Comparison of ENCODE assay signal across 12 mouse cellular contexts in the genomic region with DNA sequence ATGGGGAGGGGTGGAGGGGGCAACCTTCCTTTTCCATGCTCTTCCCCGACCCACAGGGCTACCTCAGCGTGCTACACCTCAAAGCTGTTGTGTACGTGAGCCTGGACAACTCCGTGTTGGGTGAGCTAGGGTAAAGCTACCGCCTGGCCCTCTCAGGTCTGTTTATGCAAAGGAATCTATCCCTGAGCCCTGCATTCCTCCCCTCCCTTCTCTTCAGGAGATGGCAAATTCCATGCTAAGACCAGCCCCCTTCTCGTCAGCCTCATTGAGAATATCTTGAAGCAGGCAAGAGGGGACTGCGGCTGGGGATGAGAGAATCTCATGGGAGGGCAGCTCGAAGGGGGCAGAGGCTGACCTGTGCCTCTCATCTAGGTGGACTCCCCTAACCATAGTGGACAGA. TPM values are rescaled to one million over a fixed set of nuclear protein-coding genes. Genes with fewer than 3 reads are reported as not detected.
DNase-seq lines count a peak whose midpoint lies in the region; ATAC-seq and TF ChIP-seq lines count a peak whose summit lies in the region.
"Had no signal": no experiment of that assay in that cellular context is flagged by ENCODE, and none has a peak within 500 bp of the region (broad histone marks: within the 10 kb centered on the region; RNA-seq: fewer than 3 reads in every experiment).

No protein-coding gene starts in this region.

- H3K27me3 ChIP-seq in lung, embryonic 15.5 days: peaks cover 19% of the 10 kb centered on the region; the same call in 1 of the 2 replicates
- 0 out of 2 replicates have a peak, but pooled peaks cover 3% of the 10 kb centered on the region for H3K27me3 ChIP-seq in embryonic facial prominence, embryonic 14.5 days (replicated peaks; ENCODE audit: control insufficient read depth, insufficient read depth, low read length)
- H3K27me3 ChIP-seq in hindbrain, embryonic 15.5 days: no peaks in the 10 kb centered on the region
- no peaks in the 10 kb centered on the region for H3K27me3 ChIP-seq in midbrain, postnatal 0 days (ENCODE audit: insufficient read depth, low read length)
- H3K27me3 ChIP-seq in thymus, adult 2 months (ENCODE audit: control insufficient read depth, insufficient read depth, low read length): no peaks in the 10 kb centered on the region

- peaks cover 11% of the 10 kb centered on the region for H3K4me1 ChIP-seq in lung, embryonic 15.5 days
- 0 out of 2 replicates have a peak, but pooled peaks cover 8% of the 10 kb centered on the region for H3K4me1 ChIP-seq in embryonic facial prominence, embryonic 14.5 days (ENCODE audit: control insufficient read depth, insufficient read depth, low read length)
- H3K4me1 ChIP-seq in hindbrain, embryonic 15.5 days (replicated peaks): peaks cover 21% of the 10 kb centered on the region
- no peaks in the 10 kb centered on the region for H3K4me1 ChIP-seq in midbrain, postnatal 0 days (ENCODE audit: insufficient read depth, low read length)
- peaks cover 2% of the 10 kb centered on the region for H3K4me1 ChIP-seq in thymus, adult 2 months (replicated peaks; ENCODE audit: control insufficient read depth, insufficient read depth, low read length)

- peak overlapping the region; percentile 65; the same call in 1 of the 2 replicates for H3K4me2 ChIP-seq in lung, embryonic 15.5 days
- H3K4me2 ChIP-seq in embryonic facial prominence, embryonic 14.5 days (ENCODE audit: low read depth, low read length): peak overlapping the region; percentile 52
- H3K4me2 ChIP-seq in hindbrain, embryonic 15.5 days: peak overlapping the region; percentile 67
- peak overlapping the region; percentile 53 for H3K4me2 ChIP-seq in midbrain, postnatal 0 days (ENCODE audit: low read depth, low read length, poor library complexity, severe bottlenecking)

- no peak overlapping the region for H3K9ac ChIP-seq in lung, embryonic 15.5 days
- peak overlapping the region; percentile 64 for H3K9ac ChIP-seq in embryonic facial prominence, embryonic 14.5 days (ENCODE audit: low read depth, low read length)
- H3K9ac ChIP-seq in hindbrain, embryonic 15.5 days: peak overlapping the region; percentile 50; the same call in 1 of the 2 replicates
- H3K9ac ChIP-seq in midbrain, postnatal 0 days (replicated peaks; ENCODE audit: low read length, poor library complexity, severe bottlenecking): peak overlapping the region; percentile 64; the same call in 1 of the 2 replicates
- H3K9ac ChIP-seq: liver, embryonic 14.5 days had no signal

- H3K4me3 ChIP-seq in lung, embryonic 15.5 days: no peak overlapping the region
- peak overlapping the region; percentile 41; the same call in 1 of the 2 replicates for H3K4me3 ChIP-seq in embryonic facial prominence, embryonic 14.5 days (ENCODE audit: low read depth, low read length)
- peak overlapping the region; percentile 41 for H3K4me3 ChIP-seq in hindbrain, embryonic 15.5 days
- H3K4me3 ChIP-seq in midbrain, postnatal 0 days (ENCODE audit: low read depth, low read length): peak overlapping the region; percentile 34; the same call in 1 of the 2 replicates
- no peak overlapping the region for H3K4me3 ChIP-seq in thymus, adult 2 months (ENCODE audit: control insufficient read depth, insufficient read depth, low read length)

- WGBS in lung, embryonic 15.5 days: 23% methylated on average over 8 of the region's 8 CpGs
- 26% methylated on average over 8 of the region's 8 CpGs for WGBS in embryonic facial prominence, embryonic 14.5 days
- 41% methylated on average over 8 of the region's 8 CpGs for whole genome bisulfite sequencing in hindbrain, embryonic 15.5 days
- WGBS in midbrain, postnatal 0 days: 46% methylated on average over 8 of the region's 8 CpGs
- 91% methylated on average over 8 of the region's 8 CpGs for WGBS in thymus, adult 2 months

- TF ChIP-seq CTCF in midbrain, postnatal 0 days (IDR thresholded peaks at IDR 0.05): no peak
- no peak for TF ChIP-seq CTCF in thymus, adult 2 months (IDR thresholded peaks at IDR 0.05; ENCODE audit: borderline replicate concordance, control insufficient read depth, extremely low read depth, insufficient read depth, low read length, poor library complexity)

- ATAC-seq in lung, embryonic 15.5 days (ENCODE audit: borderline replicate concordance, extremely low read depth, low FRiP score, low TSS enrichment): no peak
- ATAC-seq in embryonic facial prominence, embryonic 14.5 days (ENCODE audit: low read depth): no peak
- no peak for ATAC-seq in hindbrain, embryonic 15.5 days (ENCODE audit: low FRiP score, low read depth)
- peak; percentile 15; the same call in 1 of the 2 replicates for ATAC-seq in midbrain, postnatal 0 days (ENCODE audit: low FRiP score)
- ATAC-seq: inflammation-experienced regulatory T-cells, adult 6 months had no signal

- TF ChIP-seq POLR2A in thymus, adult 2 months (IDR thresholded peaks at IDR 0.05; ENCODE audit: control insufficient read depth, extremely low read depth, insufficient read depth, low read length, poor library complexity): no peak

- no peak overlapping the region for H3K27ac ChIP-seq in lung, embryonic 15.5 days
- no peak overlapping the region for H3K27ac ChIP-seq in embryonic facial prominence, embryonic 14.5 days (replicated peaks; ENCODE audit: low read depth, low read length)
- peak overlapping the region; percentile 86 for H3K27ac ChIP-seq in hindbrain, embryonic 15.5 days (replicated peaks)
- H3K27ac ChIP-seq in midbrain, postnatal 0 days (ENCODE audit: low read depth, low read length): peak overlapping the region; percentile 84
- H3K27ac ChIP-seq in thymus, adult 2 months (ENCODE audit: control insufficient read depth, insufficient read depth, low read length): no peak overlapping the region
- H3K27ac ChIP-seq: liver, embryonic 14.5 days had no signal

- H3K36me3 ChIP-seq in lung, embryonic 15.5 days: no peaks in the 10 kb centered on the region
- H3K36me3 ChIP-seq in embryonic facial prominence, embryonic 14.5 days (ENCODE audit: control insufficient read depth, insufficient read depth, low read length): no peaks in the 10 kb centered on the region
- H3K36me3 ChIP-seq in hindbrain, embryonic 15.5 days: no peaks in the 10 kb centered on the region
- H3K36me3 ChIP-seq in midbrain, postnatal 0 days (ENCODE audit: insufficient read depth, low read length): no peaks in the 10 kb centered on the region
- H3K36me3 ChIP-seq in thymus, adult 2 months (ENCODE audit: control insufficient read depth, insufficient read depth, low read length): no peaks in the 10 kb centered on the region

- no peak for DNase-seq in lung, postnatal 36 days
- no peak for DNase-seq in embryonic facial prominence, embryonic 14.5 days (ENCODE audit: low spot score)
- no peak for DNase-seq in midbrain, postnatal 0 days (ENCODE audit: low spot score)
- DNase-seq in gastrocnemius, postnatal 10 days: no peak
- no peak for DNase-seq in thymus, adult 2 months
- no peak for DNase-seq in adrenal gland, adult (ENCODE audit: inconsistent age in 2 of 2, low spot score in 1 of 2)
- DNase-seq: cerebellum, adult 18-20 months; kidney, postnatal 36 days had no signal

- no peaks in the 10 kb centered on the region for H3K9me3 ChIP-seq in lung, embryonic 15.5 days
- peaks cover 4% of the 10 kb centered on the region; the same call in 1 of the 2 replicates for H3K9me3 ChIP-seq in embryonic facial prominence, embryonic 14.5 days (ENCODE audit: control insufficient read depth, low read length)
- no peaks in the 10 kb centered on the region for H3K9me3 ChIP-seq in hindbrain, embryonic 15.5 days
- H3K9me3 ChIP-seq in midbrain, postnatal 0 days (ENCODE audit: low read length): 0 out of 2 replicates have a peak, but pooled peaks cover 2% of the 10 kb centered on the region

RNA-seq across cellular contexts. Expression of gene Tfr2, which starts 13.1 kb away (rescaled TPM):
- 0.31 and 0.40 TPM in 2 replicates for polyA plus RNA-seq in lung, embryonic 15.5 days (2015; fragmentation: Nextera tagmentation; extraction: Ambion mirVana)
- polyA plus RNA-seq in embryonic facial prominence, embryonic 14.5 days (2014; fragmentation: Nextera tagmentation; extraction: Ambion mirVana): 1.1 and 1.3 TPM in 2 replicates
- 6.1 and 6.4 TPM in 2 replicates for polyA plus RNA-seq in hindbrain, embryonic 15.5 days (2015; fragmentation: Nextera tagmentation; extraction: Ambion mirVana)
- total RNA-seq in midbrain, postnatal 0 days (2014; rRNA removed): 22.3 and 29.6 TPM in 2 replicates
- 21.7 and 22.7 TPM in 2 replicates for polyA plus RNA-seq in midbrain, postnatal 0 days (2015; fragmentation: Nextera tagmentation; extraction: Ambion mirVana)
- under 1 TPM in 1 of 2 experiments, not detected in 1; 0.56 TPM for total RNA-seq in gastrocnemius, postnatal 10 days (2021)
- polyA plus RNA-seq in thymus, adult 2 months (2012; rRNA removed): 0.49 and 2.4 TPM in 2 replicates

RNA-seq across cellular contexts. Expression of gene Mospd3, which starts 18.2 kb away (rescaled TPM):
- polyA plus RNA-seq in lung, embryonic 15.5 days (2015; fragmentation: Nextera tagmentation; extraction: Ambion mirVana): 31.6 and 32.8 TPM in 2 replicates
- 43.0 and 45.6 TPM in 2 replicates for polyA plus RNA-seq in embryonic facial prominence, embryonic 14.5 days (2014; fragmentation: Nextera tagmentation; extraction: Ambion mirVana)
- 59.7 and 73.5 TPM in 2 replicates for polyA plus RNA-seq in hindbrain, embryonic 15.5 days (2015; fragmentation: Nextera tagmentation; extraction: Ambion mirVana)
- total RNA-seq in midbrain, postnatal 0 days (2014; rRNA removed): 17.7 and 18.5 TPM in 2 replicates
- polyA plus RNA-seq in midbrain, postnatal 0 days (2015; fragmentation: Nextera tagmentation; extraction: Ambion mirVana): 70.5 and 71.3 TPM in 2 replicates
- total RNA-seq in gastrocnemius, postnatal 10 days (2021): 10 to 100 TPM; 16.5 to 29.5 TPM
- 252 and 273 TPM in 2 replicates for polyA plus RNA-seq in thymus, adult 2 months (2012; rRNA removed)

RNA-seq across cellular contexts. Expression of gene Actl6b, which starts 29.4 kb away (rescaled TPM):
- polyA plus RNA-seq in lung, embryonic 15.5 days (2015; fragmentation: Nextera tagmentation; extraction: Ambion mirVana): 0.24 and 0.71 TPM in 2 replicates
- polyA plus RNA-seq in embryonic facial prominence, embryonic 14.5 days (2014; fragmentation: Nextera tagmentation; extraction: Ambion mirVana): 4.4 and 5.2 TPM in 2 replicates
- 251 and 285 TPM in 2 replicates for polyA plus RNA-seq in hindbrain, embryonic 15.5 days (2015; fragmentation: Nextera tagmentation; extraction: Ambion mirVana)
- 248 and 270 TPM in 2 replicates for total RNA-seq in midbrain, postnatal 0 days (2014; rRNA removed)
- polyA plus RNA-seq in midbrain, postnatal 0 days (2015; fragmentation: Nextera tagmentation; extraction: Ambion mirVana): 264 and 287 TPM in 2 replicates
- under 1 TPM in 1 of 2 experiments, not detected in 1; 0.16 TPM for total RNA-seq in gastrocnemius, postnatal 10 days (2021)
- polyA plus RNA-seq in thymus, adult 2 months (2012; rRNA removed): 0.20 TPM in 1 of 2 replicates, not detected in the other
- polyA plus RNA-seq: inflammation-experienced regulatory T-cells, adult 6 months; liver, embryonic 14.5 days had no signal

RNA-seq across cellular contexts. Expression of gene Pcolce, which starts 30.9 kb away (rescaled TPM):
- 130 TPM in 2 replicates for polyA plus RNA-seq in lung, embryonic 15.5 days (2015; fragmentation: Nextera tagmentation; extraction: Ambion mirVana)
- 242 and 292 TPM in 2 replicates for polyA plus RNA-seq in embryonic facial prominence, embryonic 14.5 days (2014; fragmentation: Nextera tagmentation; extraction: Ambion mirVana)
- polyA plus RNA-seq in hindbrain, embryonic 15.5 days (2015; fragmentation: Nextera tagmentation; extraction: Ambion mirVana): 16.6 and 19.4 TPM in 2 replicates
- total RNA-seq in midbrain, postnatal 0 days (2014; rRNA removed): 18.6 and 19.4 TPM in 2 replicates
- 16.7 and 19.6 TPM in 2 replicates for polyA plus RNA-seq in midbrain, postnatal 0 days (2015; fragmentation: Nextera tagmentation; extraction: Ambion mirVana)
- total RNA-seq in gastrocnemius, postnatal 10 days (2021): 100 to 1,000 TPM; 292 to 390 TPM
- polyA plus RNA-seq in thymus, adult 2 months (2012; rRNA removed): 21.9 and 29.7 TPM in 2 replicates

RNA-seq across cellular contexts. Expression of gene Fbxo24, which starts 46.1 kb away (rescaled TPM):
- 0.08 and 0.21 TPM in 2 replicates for polyA plus RNA-seq in lung, embryonic 15.5 days (2015; fragmentation: Nextera tagmentation; extraction: Ambion mirVana)
- 0.10 and 0.25 TPM in 2 replicates for polyA plus RNA-seq in embryonic facial prominence, embryonic 14.5 days (2014; fragmentation: Nextera tagmentation; extraction: Ambion mirVana)
- polyA plus RNA-seq in hindbrain, embryonic 15.5 days (2015; fragmentation: Nextera tagmentation; extraction: Ambion mirVana): 0.12 and 0.31 TPM in 2 replicates
- 0.28 TPM in 1 of 2 replicates, not detected in the other for total RNA-seq in midbrain, postnatal 0 days (2014; rRNA removed)
- 0.09 and 0.10 TPM in 2 replicates for polyA plus RNA-seq in midbrain, postnatal 0 days (2015; fragmentation: Nextera tagmentation; extraction: Ambion mirVana)
- total RNA-seq in gastrocnemius, postnatal 10 days (2021): under 1 TPM; 0.33 to 0.70 TPM
- polyA plus RNA-seq in thymus, adult 2 months (2012; rRNA removed): 0.27 and 0.31 TPM in 2 replicates

Comparison
In these comparisons a context has a peak if more than half of its experiments do, and no peak if none do; other contexts are left out.
1. H3K27ac ChIP-seq: peak in hindbrain, embryonic 15.5 days (single experiment) and midbrain, postnatal 0 days (single experiment); none in lung, embryonic 15.5 days (single experiment), embryonic facial prominence, embryonic 14.5 days (single experiment) and thymus, adult 2 months (single experiment).
2. H3K4me3 ChIP-seq: peak in embryonic facial prominence, embryonic 14.5 days (single experiment), hindbrain, embryonic 15.5 days (single experiment) and midbrain, postnatal 0 days (single experiment); none in lung, embryonic 15.5 days (single experiment) and thymus, adult 2 months (single experiment).
3. RNA of gene Actl6b, which starts 29.4 kb away (polyA plus RNA-seq): 251 to 285 TPM in hindbrain, embryonic 15.5 days and 264 to 287 TPM in midbrain, postnatal 0 days; 4.4 to 5.2 TPM in embryonic facial prominence, embryonic 14.5 days, 0.24 to 0.71 TPM in lung, embryonic 15.5 days and 0.20 TPM in thymus, adult 2 months; every median in the first group is over 10 times any median in the second.
4. Peak in every context shown above with its lines, with median percentiles within 50 percentile points of each other: H3K4me2 ChIP-seq.